Mouse (Mus musculus): ENCODE measurements around the gene Kirrel. TPM values are rescaled to one million over a fixed set of nuclear protein-coding genes. Genes with fewer than 3 reads are reported as not detected.
"Not testable (repeated sequence)": the region's sequence is repeated elsewhere in the genome, so short reads cannot be mapped to it uniquely, and the experiment has no call there.

Gene Kirrel
- polyA plus RNA-seq, 1 experiment from 2014 or later: 27.9 TPM

GRCm38 (mm10) chr3:87115271-87115670, 59.3 kb downstream of the Kirrel start:
- Histone ChIP-seq H3K9me3 (no peaks in the 10 kb centered on the region), H3K27ac (peak overlapping the region; percentile 81), H3K36me3 (peaks cover 15% of the 10 kb centered on the region; the same call in 1 of the 2 replicates), H3K4me1 (peaks cover 64% of the 10 kb centered on the region), H3K27me3 (ENCODE audit: insufficient read depth, poor library complexity, severe bottlenecking) (no peaks in the 10 kb centered on the region), H3K4me3 (no peak overlapping the region)
- 60% methylated on average over 8 of the region's 8 CpGs for WGBS
- no peak for DNase-seq (ENCODE audit: low spot score)

DNA sequence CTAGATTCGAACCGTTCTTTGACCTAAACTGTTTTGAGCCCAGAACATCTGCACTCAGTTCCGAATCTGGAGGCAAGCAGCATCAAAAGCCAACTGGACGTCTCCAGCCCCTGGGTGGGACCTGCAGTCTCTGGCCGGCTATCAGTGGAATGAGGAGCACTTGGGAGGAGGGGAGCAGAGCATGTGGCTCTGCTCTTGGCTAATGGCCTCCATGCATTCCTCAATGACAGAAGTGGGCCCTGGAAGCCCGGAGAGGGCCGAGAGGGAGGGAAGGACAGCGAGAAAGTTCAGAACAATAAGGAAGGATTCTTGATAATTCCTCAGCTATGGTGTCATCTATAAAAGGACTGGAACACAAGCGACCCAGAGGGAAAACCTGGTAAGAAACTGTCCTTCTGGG, 59.7 kb downstream of the Kirrel start:
- Histone ChIP-seq H3K27me3 (ENCODE audit: insufficient read depth, poor library complexity, severe bottlenecking) (no peaks in the 10 kb centered on the region), H3K9me3 (no peaks in the 10 kb centered on the region), H3K27ac (peak overlapping the region; percentile 81), H3K36me3 (peaks cover 13% of the 10 kb centered on the region; the same call in 1 of the 2 replicates), H3K4me3 (no peak overlapping the region), H3K4me1 (peaks cover 64% of the 10 kb centered on the region)
- WGBS: 31% methylated on average over 9 of the region's 9 CpGs
- DNase-seq (ENCODE audit: low spot score): no peak

- 29% methylated on average over 1 of the region's 1 CpGs for WGBS
Measured at GRCm38 (mm10) chr3:87113881-87114280, 60.7 kb downstream of the Kirrel start.

DNA sequence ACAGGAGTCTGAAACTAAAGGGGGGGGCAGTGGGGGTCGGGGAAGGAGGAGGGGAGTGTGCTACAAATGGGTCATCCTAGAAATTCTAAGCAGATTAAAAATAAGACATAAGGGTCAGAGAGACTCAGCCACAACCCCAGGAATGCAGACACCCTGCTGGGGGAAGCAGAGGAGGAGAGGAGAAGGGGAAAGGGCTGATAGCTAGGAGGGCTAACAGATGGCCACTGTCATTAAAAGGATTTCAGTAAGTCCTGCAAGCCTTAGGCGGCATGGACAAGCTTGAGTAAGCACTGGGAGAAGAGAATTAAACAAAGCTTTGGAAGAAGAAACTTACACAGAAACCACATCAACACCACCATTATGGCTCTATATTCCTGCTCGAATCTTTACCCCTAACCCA, 62.3 kb downstream of the Kirrel start:
- peaks cover 49% of the 10 kb centered on the region for H3K4me1 ChIP-seq
- no peak for DNase-seq (ENCODE audit: low spot score)
- H3K4me3 ChIP-seq: no peak overlapping the region
- WGBS: 60% methylated on average over 3 of the region's 3 CpGs
- H3K36me3 ChIP-seq: peaks cover 8% of the 10 kb centered on the region; the same call in 1 of the 2 replicates
- no peak overlapping the region for H3K27ac ChIP-seq
- no peaks in the 10 kb centered on the region for H3K9me3 ChIP-seq
- H3K27me3 ChIP-seq (ENCODE audit: insufficient read depth, poor library complexity, severe bottlenecking): no peaks in the 10 kb centered on the region

More at GRCm38 (mm10) chr3:87113881-87114280, 60.7 kb downstream of the Kirrel start:
- H3K4me1 ChIP-seq: peaks cover 64% of the 10 kb centered on the region
- peaks cover 10% of the 10 kb centered on the region; the same call in 1 of the 2 replicates for H3K36me3 ChIP-seq
- not testable (repeated sequence) for H3K27ac ChIP-seq; H3K4me3 ChIP-seq; DNase-seq (ENCODE audit: low spot score); H3K27me3 ChIP-seq (ENCODE audit: insufficient read depth, poor library complexity, severe bottlenecking); H3K9me3 ChIP-seq

GRCm38 (mm10) chr3:87104856-87105255, 69.7 kb downstream of the Kirrel start:
- Histone ChIP-seq H3K27ac (no peak overlapping the region), H3K36me3 (peaks cover 9% of the 10 kb centered on the region), H3K27me3 (ENCODE audit: insufficient read depth, poor library complexity, severe bottlenecking) (no peaks in the 10 kb centered on the region), H3K4me3 (no peak overlapping the region), H3K4me1 (peaks cover 56% of the 10 kb centered on the region), H3K9me3 (no peaks in the 10 kb centered on the region)
- WGBS: 69% methylated on average over 2 of the region's 2 CpGs
- no peak for DNase-seq (ENCODE audit: low spot score)

GRCm38 (mm10) chr3:87102346-87102745, 72.2 kb downstream of the Kirrel start:
- peak overlapping the region; percentile 67; the same call in 1 of the 2 replicates for H3K27ac ChIP-seq
- H3K36me3 ChIP-seq: peaks cover 20% of the 10 kb centered on the region
- H3K27me3 ChIP-seq (ENCODE audit: insufficient read depth, poor library complexity, severe bottlenecking): no peaks in the 10 kb centered on the region
- H3K9me3 ChIP-seq: no peaks in the 10 kb centered on the region
- no peak for DNase-seq (ENCODE audit: low spot score)
- H3K4me3 ChIP-seq: no peak overlapping the region
- WGBS: 45% methylated on average over 7 of the region's 7 CpGs
- peaks cover 72% of the 10 kb centered on the region for H3K4me1 ChIP-seq

DNA sequence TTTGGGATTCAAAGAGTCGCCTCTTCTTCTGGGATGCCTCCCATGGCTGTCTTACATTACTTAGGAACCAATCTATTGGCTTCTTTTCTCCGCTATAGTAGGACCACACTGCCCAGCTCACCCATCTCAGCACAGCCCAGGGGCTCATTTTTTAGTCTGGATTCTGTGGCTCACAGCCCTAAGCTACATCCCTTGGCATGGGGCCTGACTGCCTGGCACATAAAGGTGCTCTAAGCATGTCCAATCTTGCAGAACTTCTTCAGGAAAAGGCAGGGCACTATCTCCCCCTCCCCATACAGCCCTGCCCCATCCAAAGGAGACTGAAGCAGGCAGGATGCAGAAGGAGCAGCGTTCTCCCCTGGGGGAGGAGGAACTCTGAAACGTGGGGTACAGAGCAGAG, 73.6 kb downstream of the Kirrel start:
- WGBS: 78% methylated on average over 4 of the region's 4 CpGs
- no peak for DNase-seq (ENCODE audit: low spot score)
- peaks cover 71% of the 10 kb centered on the region for H3K4me1 ChIP-seq
- H3K4me3 ChIP-seq: no peak overlapping the region
- H3K9me3 ChIP-seq: no peaks in the 10 kb centered on the region
- H3K27me3 ChIP-seq (ENCODE audit: insufficient read depth, poor library complexity, severe bottlenecking): no peaks in the 10 kb centered on the region
- H3K36me3 ChIP-seq: peaks cover 25% of the 10 kb centered on the region
- H3K27ac ChIP-seq: no peak overlapping the region

DNA sequence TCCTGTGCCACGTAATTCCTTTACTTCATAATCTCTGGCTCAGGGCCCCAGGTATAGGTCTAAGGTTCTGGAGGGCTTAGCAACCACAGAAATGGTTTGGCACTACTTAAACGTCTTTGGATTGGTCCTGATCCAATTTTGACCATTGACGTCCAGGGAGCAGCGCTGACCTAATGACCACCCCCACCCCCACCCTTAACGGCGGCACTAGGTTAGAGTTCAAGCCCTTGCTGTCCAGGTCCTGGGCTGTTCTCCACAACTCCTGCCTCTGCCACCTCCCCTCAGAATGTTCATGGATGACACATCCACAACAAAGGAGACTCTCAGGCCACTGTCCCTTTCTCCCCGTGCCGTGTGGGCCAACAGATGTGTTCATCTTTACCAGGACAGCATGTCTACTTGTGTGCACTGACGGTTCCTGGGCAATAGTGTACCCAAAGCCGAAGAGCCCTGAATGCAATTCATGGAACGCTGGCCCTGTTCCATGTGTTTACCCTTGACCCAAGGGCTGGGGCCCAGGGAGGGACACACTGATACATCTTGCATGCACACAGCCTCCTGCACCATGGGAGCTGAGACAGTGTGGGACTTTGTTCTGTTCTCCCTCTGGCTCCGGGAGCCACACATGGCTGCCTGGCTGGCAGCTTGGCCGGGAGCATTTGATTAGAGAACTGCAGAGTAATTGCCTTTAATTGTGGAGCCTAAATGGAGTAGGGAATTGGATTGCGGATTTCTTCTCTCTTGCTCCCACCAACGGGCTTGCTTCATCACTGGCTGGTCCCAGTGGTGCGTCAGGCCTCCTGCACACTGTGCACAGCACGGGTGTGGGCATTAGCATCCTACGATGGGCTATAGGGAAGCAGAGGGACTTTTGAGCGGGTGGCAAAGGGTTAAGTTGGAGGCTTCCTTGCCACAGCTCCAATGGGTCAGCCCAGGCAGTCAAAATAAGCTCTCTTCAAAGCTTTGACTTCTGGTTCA, 76.3 kb downstream of the Kirrel start:
- Histone ChIP-seq H3K4me1 (peaks cover 60% of the 10 kb centered on the region), H3K4me3 (no peak overlapping the region), H3K9me3 (no peaks in the 10 kb centered on the region), H3K36me3 (peaks cover 46% of the 10 kb centered on the region), H3K27ac (no peak overlapping the region), H3K27me3 (ENCODE audit: insufficient read depth, poor library complexity, severe bottlenecking) (no peaks in the 10 kb centered on the region)
- WGBS: 87% methylated on average over 19 of the region's 19 CpGs
- DNase-seq (ENCODE audit: low spot score): no peak

DNA sequence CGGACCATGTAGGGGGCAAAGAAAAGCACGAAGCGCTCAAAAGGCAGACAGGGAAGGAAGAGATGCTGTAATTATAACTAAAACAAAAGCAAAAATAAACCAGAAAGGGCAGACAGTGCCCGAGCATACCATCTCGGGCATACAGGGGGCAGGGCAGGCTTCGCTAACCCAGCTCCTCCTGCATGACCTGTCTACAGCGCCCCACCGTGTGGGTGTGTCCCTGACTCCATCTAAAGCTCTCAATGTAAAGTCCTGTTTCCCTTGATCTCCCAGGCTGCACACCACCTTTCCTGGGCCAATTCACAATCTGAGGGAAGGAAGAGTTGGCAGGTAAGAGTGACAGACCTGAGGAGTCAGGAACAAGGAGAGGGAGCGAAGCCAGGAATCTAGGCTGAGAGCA, 77.3 kb downstream of the Kirrel start:
- no peak overlapping the region for H3K4me3 ChIP-seq
- 87% methylated on average over 9 of the region's 9 CpGs for WGBS
- H3K4me1 ChIP-seq: peaks cover 55% of the 10 kb centered on the region
- peaks cover 52% of the 10 kb centered on the region for H3K36me3 ChIP-seq
- H3K27me3 ChIP-seq (ENCODE audit: insufficient read depth, poor library complexity, severe bottlenecking): no peaks in the 10 kb centered on the region
- no peak for DNase-seq (ENCODE audit: low spot score)
- H3K27ac ChIP-seq: no peak overlapping the region
- no peaks in the 10 kb centered on the region for H3K9me3 ChIP-seq

DNA sequence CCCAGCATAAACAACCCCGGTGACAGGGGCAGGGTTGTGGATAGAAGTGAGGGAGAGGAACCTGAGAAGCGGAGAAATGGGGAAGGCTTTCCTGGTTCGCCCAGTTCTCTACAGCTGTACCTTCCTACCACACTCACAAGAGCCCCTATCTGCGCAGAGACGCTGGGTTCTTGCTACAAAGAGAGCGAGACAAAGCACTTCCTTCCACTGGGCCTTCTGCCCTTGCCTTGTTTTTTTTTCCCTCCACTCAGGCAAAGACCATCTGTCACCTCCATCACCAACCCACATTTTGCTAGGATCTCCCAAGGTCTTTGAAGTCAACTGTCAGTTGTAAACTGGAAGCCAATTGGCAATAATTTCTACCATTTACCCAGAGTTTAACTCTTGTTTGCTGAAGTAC, 80.8 kb downstream of the Kirrel start:
- no peak for DNase-seq (ENCODE audit: low spot score)
- Histone ChIP-seq H3K27me3 (ENCODE audit: insufficient read depth, poor library complexity, severe bottlenecking) (no peaks in the 10 kb centered on the region), H3K36me3 (peaks cover 62% of the 10 kb centered on the region), H3K4me1 (peaks cover 34% of the 10 kb centered on the region), H3K27ac (peak overlapping the region; percentile 67), H3K4me3 (no peak overlapping the region), H3K9me3 (no peaks in the 10 kb centered on the region)
- WGBS: 60% methylated on average over 6 of the region's 6 CpGs

GRCm38 (mm10) chr3:87089694-87090565, 84.6 kb downstream of the Kirrel start:
- H3K27ac ChIP-seq: no peak overlapping the region
- H3K36me3 ChIP-seq: peaks cover 74% of the 10 kb centered on the region
- no peak for DNase-seq (ENCODE audit: low spot score)
- WGBS: 73% methylated on average over 13 of the region's 13 CpGs
- peaks cover 30% of the 10 kb centered on the region for H3K4me1 ChIP-seq
- no peak overlapping the region for H3K4me3 ChIP-seq
- H3K9me3 ChIP-seq: no peaks in the 10 kb centered on the region
- no peaks in the 10 kb centered on the region for H3K27me3 ChIP-seq (ENCODE audit: insufficient read depth, poor library complexity, severe bottlenecking)

DNA sequence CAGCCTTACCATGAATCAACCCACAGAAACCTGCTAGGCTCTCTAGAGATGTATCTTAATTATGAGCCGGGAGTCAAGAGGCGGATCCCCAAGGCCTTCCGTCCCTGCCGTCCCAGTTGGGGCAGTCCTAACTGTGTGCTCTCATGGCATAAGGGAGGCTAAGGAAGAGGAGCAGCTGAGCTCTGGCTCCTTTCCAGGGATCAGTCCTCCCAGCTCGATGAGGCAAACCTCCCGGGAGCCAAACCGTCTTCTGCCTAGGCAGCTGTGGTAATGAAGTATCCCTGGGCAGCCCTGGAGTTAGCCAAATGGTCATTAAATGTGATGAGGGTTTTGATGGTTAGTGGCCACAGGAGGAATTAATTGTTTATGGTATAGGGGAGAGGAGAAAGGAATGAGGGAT, 87.4 kb downstream of the Kirrel start:
- no peaks in the 10 kb centered on the region for H3K27me3 ChIP-seq (ENCODE audit: insufficient read depth, poor library complexity, severe bottlenecking)
- H3K4me3 ChIP-seq: no peak overlapping the region
- no peak overlapping the region for H3K27ac ChIP-seq
- 90% methylated on average over 7 of the region's 7 CpGs for WGBS
- peaks cover 85% of the 10 kb centered on the region for H3K36me3 ChIP-seq
- H3K4me1 ChIP-seq: peaks cover 9% of the 10 kb centered on the region
- no peaks in the 10 kb centered on the region for H3K9me3 ChIP-seq
- no peak for DNase-seq (ENCODE audit: low spot score)

GRCm38 (mm10) chr3:87082235-87082634, 92.3 kb downstream of the Kirrel start:
- no peaks in the 10 kb centered on the region for H3K9me3 ChIP-seq
- no peaks in the 10 kb centered on the region for H3K27me3 ChIP-seq (ENCODE audit: insufficient read depth, poor library complexity, severe bottlenecking)
- no peak for DNase-seq (ENCODE audit: low spot score)
- 65% methylated on average over 3 of the region's 3 CpGs for WGBS
- peaks cover 83% of the 10 kb centered on the region for H3K36me3 ChIP-seq
- H3K4me3 ChIP-seq: no peak overlapping the region
- H3K4me1 ChIP-seq: no peaks in the 10 kb centered on the region
- H3K27ac ChIP-seq: no peak overlapping the region
